Mouse (Mus musculus): ENCODE measurements around the gene Riiad1.

DNA sequence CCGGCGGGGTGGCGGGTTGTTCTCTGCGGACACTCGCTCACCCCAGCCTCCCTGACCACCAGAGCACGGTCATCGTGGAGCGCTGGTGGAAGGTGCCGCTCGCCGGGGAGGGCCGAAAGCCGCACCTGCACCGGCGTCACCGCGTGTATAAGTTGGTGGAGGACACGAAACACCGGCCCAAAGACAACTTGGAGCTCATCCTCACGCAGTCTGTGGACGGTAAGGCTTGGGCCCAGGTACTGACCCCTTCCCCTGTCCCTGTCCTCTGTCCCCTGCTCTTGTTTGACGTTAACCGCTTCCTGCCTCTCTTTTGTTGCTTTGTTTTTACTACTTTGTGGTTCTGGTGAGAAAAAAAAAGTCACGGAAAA, 36.6 kb downstream of the Riiad1 start, which contains the start of gene Oaz3:
- TF ChIP-seq CTCF (IDR thresholded peaks at IDR 0.05; ENCODE audit: low read depth), result no peak
- TF ChIP-seq EP300 (optimal IDR thresholded peaks at IDR 0.05), result no peak

Data from stomach, postnatal 0 days (tissue).